Mouse (Mus musculus) myocyte (in vitro differentiated cells): ENCODE results near the gene Lrrc34.

ENCODE experiments used
- E2F4 ChIP-seq: IDR thresholded peaks from one replicate; pipeline ENCODE4 v1.6.1; 2011; ENCODE audit warnings: mild to moderate bottlenecking, control low read depth, moderate library complexity; ENCODE audit not compliant: insufficient read depth
- MAX ChIP-seq: IDR thresholded peaks from one replicate; pipeline ENCODE4 v1.6.1; 2011; ENCODE audit warnings: low read depth, mild to moderate bottlenecking, control low read depth
- MYOD1 ChIP-seq, 3 experiments: IDR thresholded peaks; one replicate each; pipeline ENCODE4 v1.6.1; 2011; ENCODE audit warnings: control low read depth in 2 of 3, low read depth in 2 of 3, mild to moderate bottlenecking in 2 of 3, moderate library complexity in 1 of 3; ENCODE audit not compliant: insufficient read length in 2 of 3, control insufficient read depth in 1 of 3
- MYOG ChIP-seq, 3 experiments: IDR thresholded peaks; one replicate each; pipeline ENCODE4 v1.6.1; 2011; ENCODE audit warnings: control low read depth in 2 of 3, low read depth in 2 of 3, mild to moderate bottlenecking in 2 of 3; ENCODE audit not compliant: insufficient read length in 2 of 3, control insufficient read depth in 1 of 3, insufficient read depth in 1 of 3
- POLR2A ChIP-seq: IDR thresholded peaks from one replicate; pipeline ENCODE4 v1.6.1; 2011; ENCODE audit warnings: low read depth, mild to moderate bottlenecking, control low read depth, moderate library complexity; ENCODE audit not compliant: insufficient read length
- POLR2AphosphoS2 ChIP-seq: IDR thresholded peaks from one replicate; pipeline ENCODE4 v1.6.1; 2011; ENCODE audit warnings: low read depth, control low read depth; ENCODE audit not compliant: insufficient read length
- REST ChIP-seq: IDR thresholded peaks from one replicate; pipeline ENCODE4 v1.6.1; 2011; ENCODE audit warnings: mild to moderate bottlenecking, control low read depth, moderate library complexity; ENCODE audit not compliant: insufficient read depth, insufficient read length
- USF1 ChIP-seq: IDR thresholded peaks from one replicate; pipeline ENCODE4 v1.6.1; 2011; ENCODE audit warnings: low read depth, mild to moderate bottlenecking, control low read depth, moderate library complexity

- TF ChIP-seq POLR2AphosphoS2 (no peak), POLR2A (no peak), REST (no peak), MAX (no peak), MYOD1 (IDR thresholded peaks at IDR 0.05; ENCODE audit: control insufficient read depth in 1 of 3, insufficient read length in 2 of 3, low read depth in 2 of 3) (no peak), USF1 (no peak), MYOG (IDR thresholded peaks at IDR 0.05; ENCODE audit: control insufficient read depth in 1 of 3, insufficient read depth in 1 of 3, insufficient read length in 2 of 3, low read depth in 2 of 3) (no peak), E2F4 (no peak)
These were observed 38.7 kb downstream of the Lrrc34 start for GRCm38 (mm10) chr3:30608999-30609398.
